ENCODE assay signal across 9 mouse cellular contexts in the genomic region with DNA sequence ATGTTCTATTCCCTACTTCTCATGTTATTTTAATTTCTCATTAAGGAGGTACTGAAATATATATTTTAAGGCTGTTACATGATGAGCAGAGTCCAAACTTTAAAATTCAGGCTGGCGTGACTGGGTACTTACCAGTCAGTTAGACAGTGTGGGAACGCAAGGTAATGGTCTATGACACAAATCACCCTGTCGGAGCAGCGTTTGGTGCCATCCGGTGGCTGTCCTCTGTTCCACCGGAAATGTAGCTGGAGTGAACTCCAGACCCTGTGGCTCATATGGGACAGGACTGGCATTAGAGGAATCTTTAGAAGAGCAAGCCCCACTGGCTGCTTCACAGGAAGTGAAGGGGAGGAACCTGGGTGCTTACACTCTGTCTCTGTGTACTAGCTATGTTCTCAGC.
DNase-seq lines count a peak whose midpoint lies in the region; ATAC-seq and TF ChIP-seq lines count a peak whose summit lies in the region.
"Had no signal": no experiment of that assay in that cellular context is flagged by ENCODE, and none has a peak within 500 bp of the region (broad histone marks: within the 10 kb centered on the region; RNA-seq: fewer than 3 reads in every experiment).

No protein-coding gene starts in this region.

- no peaks in the 10 kb centered on the region for H3K27me3 ChIP-seq in liver, embryonic 14.5 days (ENCODE audit: control insufficient read depth, insufficient read depth, low read length)
- no peaks in the 10 kb centered on the region for H3K27me3 ChIP-seq in liver, embryonic 12.5 days (replicated peaks)
- H3K27me3 ChIP-seq in hindbrain, embryonic 15.5 days, result no peaks in the 10 kb centered on the region
- no peaks in the 10 kb centered on the region for H3K27me3 ChIP-seq in midbrain, embryonic 10.5 days (ENCODE audit: low read depth, poor library complexity, severe bottlenecking)
- H3K27me3 ChIP-seq: embryonic facial prominence, embryonic 12.5 days had no signal

- no peak overlapping the region for H3K27ac ChIP-seq in liver, embryonic 14.5 days
- H3K27ac ChIP-seq in liver, embryonic 12.5 days, result no peak overlapping the region
- H3K27ac ChIP-seq in hindbrain, embryonic 15.5 days (replicated peaks), result no peak overlapping the region
- H3K27ac ChIP-seq in midbrain, embryonic 10.5 days (replicated peaks), result no peak overlapping the region
- H3K27ac ChIP-seq: embryonic facial prominence, embryonic 12.5 days had no signal

- H3K4me3 ChIP-seq in liver, embryonic 14.5 days (ENCODE audit: insufficient read depth in 1 of 2, low read depth in 2 of 2, low read length in 2 of 2), result no peak overlapping the region
- no peak overlapping the region for H3K4me3 ChIP-seq in liver, embryonic 12.5 days
- no peak overlapping the region for H3K4me3 ChIP-seq in hindbrain, embryonic 15.5 days
- no peak overlapping the region for H3K4me3 ChIP-seq in midbrain, embryonic 10.5 days
- H3K4me3 ChIP-seq: embryonic facial prominence, embryonic 12.5 days had no signal

- DNase-seq in cerebellum, postnatal 10 days, result peak; percentile 83 to 86
- no peak for DNase-seq in cerebellum, adult 11 months
- no peak for DNase-seq in liver, embryonic 14.5 days (ENCODE audit: low read depth in 3 of 3, low spot score in 3 of 3)
- DNase-seq in midbrain, embryonic 10.5 days (ENCODE audit: low spot score), result peak; percentile 27
- DNase-seq in cerebellum, postnatal 36 days, result no peak
- no peak for DNase-seq in natural killer cell, adult 2 months (ENCODE audit: low spot score in 2 of 2)

- no peaks in the 10 kb centered on the region for H3K9me3 ChIP-seq in liver, embryonic 14.5 days (ENCODE audit: control insufficient read depth, low read length)
- no peaks in the 10 kb centered on the region for H3K9me3 ChIP-seq in liver, embryonic 12.5 days (replicated peaks)
- H3K9me3 ChIP-seq in hindbrain, embryonic 15.5 days, result no peaks in the 10 kb centered on the region
- H3K9me3 ChIP-seq in midbrain, embryonic 10.5 days (replicated peaks), result no peaks in the 10 kb centered on the region
- H3K9me3 ChIP-seq: embryonic facial prominence, embryonic 12.5 days had no signal

- TF ChIP-seq EP300 in liver, embryonic 14.5 days (IDR thresholded peaks at IDR 0.05; ENCODE audit: low read depth), result no peak

- TF ChIP-seq CTCF in liver, embryonic 14.5 days (IDR thresholded peaks at IDR 0.05; ENCODE audit: low read depth), result 0 out of 2 replicates have a peak, but pooled peaks have one; percentile 8

- H3K9ac ChIP-seq in liver, embryonic 14.5 days (replicated peaks), result no peak overlapping the region
- H3K9ac ChIP-seq in liver, embryonic 12.5 days, result no peak overlapping the region
- no peak overlapping the region for H3K9ac ChIP-seq in hindbrain, embryonic 15.5 days
- H3K9ac ChIP-seq: embryonic facial prominence, embryonic 12.5 days had no signal

- H3K4me1 ChIP-seq in liver, embryonic 14.5 days (replicated peaks; ENCODE audit: control insufficient read depth in 2 of 2, insufficient read depth in 2 of 2, low read length in 1 of 2), result no peaks in the 10 kb centered on the region
- no peaks in the 10 kb centered on the region for H3K4me1 ChIP-seq in liver, embryonic 12.5 days
- no peaks in the 10 kb centered on the region for H3K4me1 ChIP-seq in hindbrain, embryonic 15.5 days (replicated peaks)
- no peaks in the 10 kb centered on the region for H3K4me1 ChIP-seq in midbrain, embryonic 10.5 days

- no peaks in the 10 kb centered on the region for H3K36me3 ChIP-seq in liver, embryonic 14.5 days (replicated peaks; ENCODE audit: control insufficient read depth, insufficient read depth, low read depth)
- H3K36me3 ChIP-seq in liver, embryonic 12.5 days, result no peaks in the 10 kb centered on the region
- H3K36me3 ChIP-seq in hindbrain, embryonic 15.5 days, result no peaks in the 10 kb centered on the region
- H3K36me3 ChIP-seq in midbrain, embryonic 10.5 days, result no peaks in the 10 kb centered on the region
- H3K36me3 ChIP-seq: embryonic facial prominence, embryonic 12.5 days had no signal

- ATAC-seq in liver, embryonic 14.5 days (ENCODE audit: insufficient read depth), result no peak
- ATAC-seq in liver, embryonic 12.5 days, result no peak
- peak; percentile 66 for ATAC-seq in hindbrain, embryonic 15.5 days (ENCODE audit: low FRiP score, low read depth)

- H3K4me2 ChIP-seq in liver, embryonic 14.5 days (ENCODE audit: low read depth), result no peak overlapping the region
- no peak overlapping the region for H3K4me2 ChIP-seq in liver, embryonic 12.5 days
- no peak overlapping the region for H3K4me2 ChIP-seq in hindbrain, embryonic 15.5 days
- H3K4me2 ChIP-seq: embryonic facial prominence, embryonic 12.5 days had no signal

- 44% methylated on average over 6 of the region's 6 CpGs for WGBS in liver, embryonic 14.5 days (ENCODE audit: insufficient replicate concordance)
- 54% methylated on average over 6 of the region's 6 CpGs for WGBS in liver, embryonic 12.5 days (ENCODE audit: insufficient replicate concordance)
- WGBS in hindbrain, embryonic 15.5 days, result 52% methylated on average over 6 of the region's 6 CpGs
- 56% methylated on average over 6 of the region's 6 CpGs for WGBS in midbrain, embryonic 10.5 days

Comparison
In these comparisons a context has a peak if more than half of its experiments do, and no peak if none do; other contexts are left out.
1. DNase-seq: peak in cerebellum, postnatal 10 days (2 of 2) and midbrain, embryonic 10.5 days (single experiment); none in cerebellum, adult 11 months (single experiment), liver, embryonic 14.5 days (0 of 3), cerebellum, postnatal 36 days (0 of 2) and natural killer cell, adult 2 months (0 of 2).